Mouse (Mus musculus) T-helper 1 cell (primary cell): ENCODE measurements around the gene Dusp3.

Experiments
- in situ Hi-C: fragments of 300-600 bp; cut with MboI, MseI; formaldehyde crosslinking; loops from one replicate; pipeline ENCODE4 v1.15.1; 2025; ENCODE audit warnings: high pct_unique_total_duplicates

The Dusp3 gene

DNA sequence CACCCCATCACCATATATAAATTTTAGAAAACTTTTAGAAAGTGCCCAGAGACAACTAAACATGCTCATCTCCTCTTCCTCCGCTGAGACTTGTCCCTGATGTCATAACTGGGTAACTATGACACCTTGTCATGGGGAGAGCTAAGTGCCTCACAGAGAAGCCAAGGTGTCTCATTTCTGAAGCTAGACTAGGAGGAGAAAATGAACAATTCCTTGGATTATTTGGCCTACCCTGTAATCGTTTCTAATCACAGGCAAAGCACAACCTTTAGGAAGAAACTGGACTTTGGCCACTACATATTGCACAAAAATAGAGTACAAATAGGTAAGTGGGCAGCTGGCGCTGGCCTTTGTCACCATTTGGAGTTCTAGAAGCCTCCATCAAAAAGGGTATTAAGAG lies at the start of gene Dusp3:
Dusp3 (minus strand) TSS at position 101 of the 400 bp plus-strand sequence.
- in situ Hi-C loops, result no loop called here

DNA sequence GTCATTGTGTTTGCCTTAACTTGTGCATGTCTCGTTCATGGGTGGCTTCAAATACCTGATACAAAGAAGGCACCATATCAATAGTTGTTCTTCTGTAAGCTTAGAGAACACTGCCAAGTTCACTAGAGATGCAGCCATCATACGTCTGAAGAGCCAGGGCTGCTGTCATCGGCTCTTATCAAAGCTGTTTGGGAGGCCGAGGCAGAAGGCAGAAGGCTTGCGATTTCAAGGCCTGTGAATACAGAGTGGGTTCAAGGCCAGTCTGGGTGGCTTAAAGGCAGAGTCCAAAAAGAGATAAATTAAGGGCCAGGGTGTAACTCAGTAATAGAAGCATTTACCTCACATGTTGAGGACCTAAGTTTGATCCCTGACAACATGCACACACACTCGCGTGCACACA lies 49.5 kb upstream of the Dusp3 start:
- in situ Hi-C loops, result no loop called here

DNA sequence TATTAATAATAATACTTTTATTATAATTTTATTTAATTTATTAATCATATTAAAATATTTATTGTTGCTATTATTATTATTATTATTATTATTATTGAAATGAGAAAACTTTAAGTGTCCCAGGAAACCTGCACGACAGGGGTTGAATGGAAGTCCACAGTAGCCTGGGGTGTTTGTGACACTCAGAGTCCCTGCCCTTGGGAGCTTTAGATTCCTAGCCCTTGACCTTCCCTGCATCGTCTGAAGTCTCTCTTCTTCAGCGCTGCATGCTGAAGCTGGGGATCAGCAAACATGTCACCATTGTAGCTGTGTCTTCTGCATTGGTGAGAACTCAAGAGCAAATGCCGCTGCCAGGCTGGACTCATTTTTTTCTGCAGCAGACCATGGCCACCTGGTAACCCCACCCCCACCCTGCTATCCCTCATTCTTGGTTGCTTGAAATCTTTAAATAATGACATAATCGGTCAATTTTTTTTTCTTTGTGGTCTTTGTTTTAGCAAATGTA lies 48.7 kb upstream of the Dusp3 start:
- in situ Hi-C loops, result no loop called here

DNA sequence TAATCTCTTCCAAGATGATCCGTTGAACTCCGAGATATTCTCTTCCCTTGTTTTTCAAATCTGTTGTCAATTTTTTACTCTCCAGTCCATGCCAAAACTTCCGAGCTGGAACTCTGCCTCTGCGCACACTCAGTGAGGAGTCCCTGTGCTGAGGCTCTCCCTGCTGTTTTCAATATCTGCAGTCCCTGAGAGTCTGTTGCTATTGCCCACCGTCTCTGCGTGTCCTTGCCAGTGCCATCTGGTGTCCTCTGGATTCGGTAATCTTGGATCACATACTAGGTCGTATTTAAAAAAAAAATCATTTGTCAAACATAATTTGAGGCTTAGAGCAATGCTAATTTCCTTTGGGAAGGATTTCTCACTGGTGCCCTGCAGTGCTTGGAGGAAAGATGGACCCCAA lies 48.1 kb upstream of the Dusp3 start:
- in situ Hi-C loops, result no loop called here

DNA sequence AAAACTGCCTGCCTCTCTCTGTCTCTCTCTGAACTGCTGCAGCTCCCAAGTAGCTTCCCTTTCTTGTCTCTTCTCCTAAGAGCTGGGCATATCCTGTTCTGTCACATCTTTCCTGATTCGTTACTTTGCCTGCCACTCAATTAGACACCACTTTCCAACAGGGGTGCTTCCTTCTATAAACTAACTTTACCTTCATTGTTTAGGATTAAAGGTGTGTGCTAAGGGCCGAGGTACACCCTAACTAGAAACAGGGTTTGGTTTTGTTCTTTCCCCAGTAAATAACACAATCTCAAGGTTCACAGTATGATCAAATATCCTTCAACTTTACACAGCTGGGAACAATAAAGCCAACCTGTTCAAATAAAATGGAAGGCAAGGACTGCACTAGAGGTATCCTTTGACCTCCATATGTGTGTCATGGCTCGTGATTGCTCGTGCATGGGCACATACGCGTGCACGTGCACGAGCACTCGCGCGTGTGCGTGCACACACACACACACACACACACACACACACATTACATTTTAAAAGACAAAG lies 46.3 kb upstream of the Dusp3 start:
- in situ Hi-C loops, result no loop called here

DNA sequence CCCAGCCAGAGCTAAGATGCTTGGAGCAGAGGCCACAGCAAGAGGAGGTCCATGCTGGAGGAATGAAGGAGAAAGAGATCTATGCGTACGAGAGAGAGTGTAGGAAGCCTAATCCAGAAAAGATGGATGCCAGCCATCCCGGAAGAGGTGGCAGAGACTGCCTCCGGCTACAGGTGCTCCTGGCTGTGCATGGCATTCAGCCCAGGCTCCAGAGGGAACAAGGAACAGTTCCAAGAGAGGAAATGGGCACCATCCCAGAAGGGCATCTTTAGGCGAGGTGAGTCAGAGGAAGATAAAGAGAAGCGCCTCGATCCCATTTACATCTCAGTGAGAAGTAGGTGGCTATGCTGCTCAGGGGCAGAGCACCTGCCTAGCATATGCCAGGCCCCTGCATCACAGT lies 44.3 kb upstream of the Dusp3 start:
- in situ Hi-C loops, result no loop called here

DNA sequence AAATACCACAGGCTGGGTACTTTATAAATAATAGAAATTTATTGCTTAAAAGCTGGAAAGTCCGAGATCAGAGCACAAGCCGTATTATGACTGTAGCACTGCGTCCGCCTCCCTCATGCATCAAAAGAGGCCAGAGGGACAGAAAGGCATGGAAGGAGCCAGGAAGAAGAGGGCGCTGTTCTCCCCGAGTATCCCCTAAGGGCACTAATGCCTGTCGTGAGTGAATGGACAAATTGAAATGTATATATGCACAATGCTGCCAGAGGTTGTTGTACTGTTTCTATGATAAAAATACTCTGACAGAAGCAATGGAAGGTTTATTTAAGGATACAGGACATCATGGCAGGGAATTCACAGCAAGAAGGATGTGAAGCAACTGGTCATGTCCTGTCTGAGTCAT lies 43.2 kb upstream of the Dusp3 start:
- in situ Hi-C loops, result no loop called here

DNA sequence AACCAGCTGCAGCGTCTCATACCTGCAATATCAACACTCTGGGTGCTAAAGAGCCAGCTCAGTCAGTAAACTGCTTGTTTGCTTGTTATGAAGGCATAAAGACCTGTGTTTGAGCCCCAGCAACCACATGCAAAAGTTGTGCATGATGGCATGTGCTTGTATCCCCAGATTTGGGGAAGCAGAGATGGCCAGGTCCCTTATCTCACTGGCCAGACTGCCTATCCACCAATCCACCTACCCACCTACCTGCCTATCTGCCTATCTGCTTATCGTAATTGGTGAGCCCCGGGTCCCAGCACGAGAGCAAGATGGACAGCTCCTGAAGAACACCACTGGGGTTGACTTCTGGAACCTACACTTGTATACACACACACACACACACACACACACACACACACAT lies 42.5 kb upstream of the Dusp3 start:
- in situ Hi-C loops, result no loop called here

DNA sequence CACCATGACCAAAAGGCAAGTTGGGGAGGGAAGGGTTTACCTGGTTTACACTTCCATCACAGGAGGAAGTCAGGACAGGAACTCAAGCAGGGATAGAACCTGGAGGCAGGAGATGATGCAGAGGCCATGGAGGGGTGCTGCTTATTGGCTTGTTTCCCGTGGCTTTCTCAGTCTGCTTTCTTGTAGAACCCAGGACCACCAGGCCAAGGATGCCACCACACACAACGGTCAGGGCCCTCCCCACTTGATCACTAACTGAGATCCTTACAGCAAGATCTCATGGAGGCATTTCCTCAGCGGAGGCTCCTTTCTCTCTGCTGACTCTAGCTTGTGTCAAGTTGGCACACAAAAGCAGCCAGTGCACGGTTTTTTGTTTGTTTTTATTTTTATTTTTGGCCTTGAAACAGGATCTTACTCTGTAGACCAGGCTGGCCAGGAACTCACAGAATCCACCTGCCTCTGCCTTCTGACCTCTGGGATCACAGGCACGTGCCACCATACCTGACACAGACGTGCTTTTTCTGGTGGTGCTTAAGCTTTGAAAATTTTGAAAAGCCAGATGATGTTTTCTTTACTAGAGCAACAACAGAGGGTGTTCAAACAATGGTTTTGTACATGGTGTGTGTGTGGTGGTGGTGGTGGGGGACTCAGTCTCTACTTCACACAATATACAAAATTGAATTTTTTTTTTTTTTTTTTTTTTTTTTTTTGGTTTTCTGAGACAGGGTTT lies 41.4 kb upstream of the Dusp3 start, which contains the start of gene Mpp3:
Mpp3 (minus strand) TSS at position 375 of the 730 bp plus-strand sequence.
- in situ Hi-C loops, result no loop called here

DNA sequence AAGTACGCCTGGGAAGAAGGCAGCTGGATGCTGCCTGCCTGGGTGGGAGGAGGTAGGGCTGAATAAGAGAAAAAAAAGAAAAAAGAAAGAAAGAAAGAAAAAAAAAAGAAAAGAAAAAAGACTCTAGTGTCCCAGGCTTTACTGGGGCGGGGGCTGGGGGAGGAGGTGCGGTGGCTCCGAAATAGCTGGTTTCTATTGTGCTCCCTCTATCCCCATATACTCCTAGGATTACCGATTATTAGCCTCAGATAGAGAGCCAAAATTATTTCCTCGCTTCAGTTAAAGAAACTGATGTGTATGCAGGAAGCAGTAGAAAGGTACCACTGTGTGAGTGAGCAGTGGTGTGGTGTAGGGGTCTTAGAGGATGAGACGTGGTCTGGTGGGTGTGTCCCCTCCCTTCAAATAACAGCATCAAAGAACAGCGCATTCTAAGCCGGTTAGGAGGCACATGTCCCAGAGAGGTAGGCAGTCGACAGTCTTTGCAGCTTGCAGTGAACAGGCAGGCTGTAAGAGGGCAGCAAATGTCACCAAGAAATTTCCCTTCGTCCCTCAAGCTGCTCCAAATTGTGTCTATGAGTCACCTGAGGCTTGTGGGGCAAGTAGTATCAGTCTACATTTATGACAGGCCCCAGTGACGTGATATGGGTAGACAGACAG lies 40.7 kb upstream of the Dusp3 start:
- in situ Hi-C loops, result no loop called here

DNA sequence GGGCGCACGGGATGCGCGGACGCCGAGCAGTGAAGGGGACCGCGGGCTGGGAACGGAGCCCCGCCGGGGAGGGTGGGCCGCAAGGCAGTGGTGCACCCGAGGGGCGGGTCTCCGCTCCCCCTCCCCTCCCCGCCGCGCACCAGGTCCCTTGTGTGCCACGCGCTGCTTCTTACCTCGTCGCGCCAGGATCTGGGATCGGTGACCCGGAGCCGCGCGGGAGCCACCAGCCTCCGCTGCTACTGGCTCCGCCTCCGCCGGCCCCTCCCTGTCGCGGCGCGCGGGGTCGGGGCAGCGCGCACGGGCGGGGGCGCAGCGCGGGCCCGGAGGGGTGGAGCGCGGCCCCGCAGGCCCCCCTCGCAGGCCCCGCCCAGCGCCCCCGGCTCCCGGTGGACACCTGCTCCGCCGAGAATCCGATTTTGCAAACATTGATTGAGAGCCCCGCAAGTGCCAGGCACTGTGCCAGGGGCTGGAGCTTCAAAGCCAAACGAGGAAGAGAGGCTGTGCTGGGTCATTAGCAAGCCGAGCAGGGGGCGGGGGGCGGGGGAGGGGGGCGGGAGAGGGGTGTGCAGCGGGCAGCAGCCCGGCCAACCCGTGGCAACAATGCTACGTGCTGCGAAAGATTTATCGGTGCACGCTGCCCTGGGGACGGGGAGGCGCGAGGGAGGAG lies 40.0 kb upstream of the Dusp3 start:
- in situ Hi-C loops, result no loop called here

DNA sequence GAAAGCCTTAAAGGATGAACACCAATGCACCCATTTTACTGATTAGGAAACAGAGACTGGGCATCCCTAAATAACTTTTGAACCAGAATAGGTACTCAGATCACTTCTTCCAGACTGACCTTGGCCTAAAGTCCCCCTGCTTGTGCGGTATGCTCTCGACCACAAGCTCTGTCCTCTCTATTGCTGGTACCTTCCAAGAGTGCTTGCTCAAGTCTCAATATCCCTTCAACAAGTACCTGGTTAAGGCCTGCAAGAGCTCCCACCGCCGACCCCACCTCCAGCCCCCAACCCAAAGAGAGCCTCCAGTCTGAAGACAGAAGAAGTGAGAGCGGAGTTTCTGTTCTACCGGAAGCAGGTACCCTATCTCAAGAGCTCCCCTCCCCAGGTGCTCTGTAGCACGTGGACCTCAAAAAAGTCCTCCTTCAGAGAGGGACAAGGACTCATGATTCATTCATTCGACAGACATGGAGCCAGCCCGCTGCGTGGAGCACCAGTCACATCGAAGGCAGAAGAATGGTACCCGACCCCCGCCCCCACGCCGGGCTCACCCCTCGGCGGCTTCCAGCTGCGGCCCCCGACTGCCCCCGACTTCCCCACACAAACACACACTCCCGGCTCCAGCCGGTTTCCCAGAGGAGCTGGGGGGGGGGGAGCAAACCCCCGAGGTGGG lies 39.3 kb upstream of the Dusp3 start:
- in situ Hi-C loops, result no loop called here

DNA sequence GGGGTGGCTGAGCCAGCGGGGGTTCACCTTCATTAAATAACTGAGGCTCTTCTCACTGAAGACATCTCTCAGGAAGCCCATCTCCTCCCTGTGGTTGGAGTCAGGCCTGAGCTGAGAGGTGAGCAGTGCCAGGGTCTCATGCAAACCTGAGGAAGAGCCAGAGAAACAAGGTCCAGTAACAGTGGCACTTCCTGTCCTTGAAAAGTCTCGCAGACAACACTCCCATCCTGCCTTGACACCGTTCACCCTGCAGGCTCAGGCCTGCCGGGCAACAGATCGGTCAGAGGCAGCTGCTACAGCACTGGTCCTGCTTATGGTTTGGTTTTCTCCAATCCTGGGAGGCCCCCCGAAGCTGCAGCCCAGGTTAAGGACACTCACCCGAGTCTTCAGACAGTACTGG lies 38.5 kb upstream of the Dusp3 start:
- in situ Hi-C loops, result no loop called here

DNA sequence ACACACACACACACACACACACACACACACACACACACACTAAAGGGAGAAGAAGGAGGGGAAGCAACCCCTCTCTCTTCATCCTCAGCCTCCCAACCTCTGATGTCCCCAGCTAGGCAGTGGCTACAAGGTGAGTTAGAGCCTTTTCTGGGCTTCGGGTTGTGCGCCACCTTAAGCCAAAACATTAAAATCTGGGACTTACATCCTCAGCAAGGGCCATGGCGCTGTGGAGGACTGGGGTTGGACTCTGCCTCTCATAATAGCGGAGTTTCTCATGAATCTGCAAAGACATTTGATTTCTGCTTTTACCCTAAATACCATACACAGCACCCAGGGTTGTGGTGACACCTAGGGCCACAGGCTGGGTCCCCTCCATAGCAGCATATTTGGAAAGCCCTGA lies 38.1 kb upstream of the Dusp3 start:
- in situ Hi-C loops, result loop anchor here (25.0 kb wide), 1 partner anchor 1462 kb away; no protein-coding TSS in a partner anchor

DNA sequence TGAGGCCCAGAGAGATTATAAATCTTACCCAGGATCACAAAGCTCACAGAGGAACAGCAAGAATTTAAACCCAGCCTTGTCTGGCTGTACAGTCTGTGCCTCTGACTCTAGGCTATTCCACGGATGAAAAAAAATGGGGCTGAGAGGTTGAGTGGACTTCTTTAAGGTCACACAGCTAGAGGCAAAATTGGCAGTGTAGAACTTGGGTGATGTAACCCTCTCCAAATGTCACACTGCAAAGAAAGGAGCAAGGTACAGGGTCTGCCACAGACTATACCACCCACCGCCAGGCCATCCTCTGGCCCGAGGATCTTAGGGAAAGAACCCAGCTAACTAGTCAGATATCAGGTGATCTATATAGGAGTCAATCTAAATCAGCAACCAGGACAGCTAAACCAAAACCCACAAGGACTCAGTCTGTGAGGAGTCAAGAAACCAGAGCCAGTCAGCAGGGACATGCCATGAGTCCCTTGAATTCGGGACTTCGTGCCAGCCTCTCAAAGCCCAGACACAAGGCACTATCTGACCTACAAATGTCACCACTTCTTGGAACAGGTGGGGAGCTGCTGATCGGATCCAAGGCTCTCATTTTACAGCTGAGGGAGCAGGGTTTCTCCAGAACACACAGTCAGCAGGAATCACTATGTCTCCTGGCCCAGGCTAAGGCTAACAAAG lies 37.4 kb upstream of the Dusp3 start:
- in situ Hi-C loops, result loop anchor here (25.0 kb wide), 1 partner anchor 1463 kb away; no protein-coding TSS in a partner anchor

DNA sequence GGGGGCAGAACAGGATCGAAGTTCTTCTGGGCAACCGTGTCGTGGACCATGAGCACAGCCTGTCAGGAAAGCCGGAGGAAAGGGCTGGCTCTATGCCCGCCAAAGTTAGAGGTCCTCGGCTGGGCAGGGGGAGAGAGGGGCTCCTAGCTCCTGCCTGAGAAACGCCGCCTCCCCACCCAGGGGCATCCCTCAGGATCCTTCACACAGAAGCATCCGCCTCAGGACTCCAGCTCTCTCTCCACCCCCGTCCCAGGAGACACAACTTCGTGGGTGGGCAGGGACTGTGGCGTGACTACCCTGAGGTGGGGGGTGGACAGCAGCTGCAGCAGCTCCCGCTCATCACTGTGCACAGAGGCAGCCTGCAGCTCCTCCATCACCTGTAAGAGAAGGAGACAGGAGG lies 36.6 kb upstream of the Dusp3 start:
- in situ Hi-C loops, result loop anchor here (25.0 kb wide), 1 partner anchor 1464 kb away; no protein-coding TSS in a partner anchor

DNA sequence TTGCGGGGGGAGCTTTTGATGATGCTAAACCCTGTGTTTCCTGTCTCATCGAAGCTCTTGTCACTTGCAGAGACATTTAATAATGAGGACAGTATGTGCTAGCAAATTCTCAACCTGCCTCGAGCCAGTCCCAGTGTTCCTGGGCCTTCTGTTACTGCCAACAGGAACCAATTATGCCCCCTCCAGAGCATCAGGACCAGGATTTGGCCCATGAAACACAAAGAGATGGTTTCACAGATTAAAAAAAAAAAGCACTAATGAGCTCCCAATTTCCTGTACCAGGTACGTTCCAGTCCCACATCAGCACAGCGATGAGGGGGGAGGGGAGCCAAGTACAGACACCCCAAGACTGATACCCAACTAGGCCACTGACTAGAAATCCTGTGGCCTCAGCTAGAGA lies 34.4 kb upstream of the Dusp3 start:
- in situ Hi-C loops, result loop anchor here (25.0 kb wide), 1 partner anchor 1466 kb away; no protein-coding TSS in a partner anchor

DNA sequence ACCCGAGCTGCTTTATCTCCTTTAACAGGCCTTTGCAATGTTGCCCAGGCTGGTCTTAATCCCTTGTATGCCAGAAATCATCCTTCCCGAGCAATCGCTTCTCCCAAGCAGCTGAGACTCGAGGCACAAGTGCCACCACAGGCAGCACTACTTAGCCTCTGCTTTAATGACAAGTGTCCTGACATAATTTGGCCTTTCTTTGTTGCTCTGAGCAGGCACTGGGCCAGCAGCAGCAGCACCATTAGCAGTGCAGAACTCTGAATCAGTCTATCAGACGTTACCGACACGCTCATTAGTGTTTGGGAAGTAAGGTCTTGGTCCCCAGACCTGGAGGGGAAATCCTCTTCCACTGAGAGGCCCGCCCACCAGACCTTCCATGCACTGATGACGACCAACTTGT lies 32.9 kb upstream of the Dusp3 start:
- in situ Hi-C loops, result loop anchor here (25.0 kb wide), 1 partner anchor 1468 kb away; no protein-coding TSS in a partner anchor

DNA sequence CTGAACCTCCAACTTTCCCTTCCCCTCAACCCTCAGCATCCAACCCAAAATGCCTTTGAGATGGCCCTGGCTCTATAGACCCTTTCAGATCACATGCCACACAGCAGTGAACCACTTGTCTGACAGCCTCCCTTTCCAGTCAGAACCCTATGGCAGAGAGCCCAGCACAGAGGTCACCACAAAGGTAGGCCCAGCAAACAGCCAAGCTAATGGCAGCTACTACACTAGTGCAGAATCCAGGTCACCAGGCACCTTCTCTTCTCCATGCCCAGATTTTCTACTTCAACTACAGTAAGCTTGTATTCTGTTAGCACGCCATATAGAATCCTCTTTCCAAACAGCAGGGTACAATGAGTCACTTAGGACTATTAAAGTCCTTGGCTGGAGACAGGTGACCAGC lies 29.3 kb upstream of the Dusp3 start:
- in situ Hi-C loops, result loop anchor here (25.0 kb wide), 1 partner anchor 1471 kb away; no protein-coding TSS in a partner anchor

DNA sequence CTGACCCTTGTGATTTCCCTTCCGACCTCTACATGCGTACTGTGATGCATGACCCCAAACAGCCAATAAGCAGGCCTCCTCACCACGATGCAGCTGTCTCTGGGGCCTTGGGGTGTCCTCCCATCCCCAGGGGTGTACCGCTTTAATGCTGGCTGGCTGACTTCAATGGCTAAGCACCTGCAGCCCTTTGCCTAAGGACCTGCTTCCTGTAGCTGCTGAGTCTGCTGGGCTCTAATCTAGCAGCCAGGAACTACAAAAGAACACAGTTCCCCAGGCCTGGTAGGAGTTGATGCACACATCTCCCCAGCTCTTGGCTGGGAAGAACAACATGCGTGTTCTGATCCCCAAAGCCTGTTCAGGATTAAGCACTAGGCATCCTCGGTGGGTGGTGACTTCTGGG lies 28.7 kb upstream of the Dusp3 start:
- in situ Hi-C loops, result loop anchor here (25.0 kb wide), 1 partner anchor 1472 kb away; no protein-coding TSS in a partner anchor

DNA sequence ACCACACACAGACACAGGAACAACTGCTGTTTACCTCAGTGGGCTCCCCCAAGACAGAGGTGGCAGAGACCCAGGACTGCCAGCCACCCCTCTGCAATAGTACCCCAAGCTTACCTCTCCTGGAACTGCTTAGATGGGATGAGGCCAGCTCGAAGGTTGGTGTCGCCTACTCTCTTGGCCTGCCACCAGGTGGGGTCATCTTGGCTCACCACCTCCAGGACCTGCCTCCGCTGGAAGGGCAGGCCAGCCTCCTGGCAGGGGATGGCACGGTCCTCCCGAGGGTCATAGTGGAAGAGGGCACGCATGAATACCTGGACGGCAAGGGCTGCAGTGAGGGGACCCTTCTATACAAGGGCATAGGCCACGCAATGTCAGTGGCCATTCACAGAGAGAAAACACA lies 26.4 kb upstream of the Dusp3 start:
- in situ Hi-C loops, result loop anchor here (25.0 kb wide), 1 partner anchor 1474 kb away; no protein-coding TSS in a partner anchor
